Mouse (Mus musculus) heart, postnatal 10 days (tissue): Measurements from ENCODE around the gene Robo4. TPM values are rescaled to one million over a fixed set of nuclear protein-coding genes. Genes with fewer than 3 reads are reported as not detected.

Source experiments
- DNase-seq, 2 experiments: peaks; one replicate each; pipeline ENCODE4 v3.0.0; 2021
- intact Hi-C: fragments of 180-260 bp; cut with DNase I; formaldehyde crosslinking; loops from one replicate; pipeline ENCODE4 v1.15.1; 2025
- total RNA-seq, 2 experiments: library from RNA; stranded (reverse); gene quantifications; 2 replicates each; pipeline ENCODE4 v1.2.3; 2021

The Robo4 gene
- total RNA-seq, 2 experiments from 2014 or later, result 40.9 to 50.6 TPM

DNA sequence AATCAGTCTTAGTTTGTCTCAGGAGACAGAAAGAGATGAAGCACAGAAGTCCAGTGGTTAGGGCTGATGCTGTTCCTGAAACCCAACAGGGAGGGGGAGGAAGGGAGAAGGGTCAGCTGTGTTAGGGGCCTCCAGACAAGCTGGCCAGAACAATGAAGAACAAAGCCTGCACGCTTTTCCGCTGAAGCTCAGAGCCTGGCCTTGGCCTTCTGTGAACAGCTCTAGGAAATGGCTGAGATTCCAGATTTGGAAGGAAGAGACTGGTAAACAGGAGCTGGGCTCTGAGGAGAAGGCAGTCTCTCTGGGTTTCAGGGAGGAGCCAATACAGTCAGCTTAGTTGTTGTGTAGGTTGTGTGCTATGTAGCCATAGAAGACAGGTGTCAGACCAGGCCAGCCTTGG lies 1.1 kb upstream of the Robo4 start:
- intact Hi-C loops, result loop anchor here (5.0 kb wide), 1 partner anchor 53 kb away; the partner anchor contains the start of gene Ccdc15
- DNase-seq, result peak in 1 of 2 experiments; percentile 46

DNA sequence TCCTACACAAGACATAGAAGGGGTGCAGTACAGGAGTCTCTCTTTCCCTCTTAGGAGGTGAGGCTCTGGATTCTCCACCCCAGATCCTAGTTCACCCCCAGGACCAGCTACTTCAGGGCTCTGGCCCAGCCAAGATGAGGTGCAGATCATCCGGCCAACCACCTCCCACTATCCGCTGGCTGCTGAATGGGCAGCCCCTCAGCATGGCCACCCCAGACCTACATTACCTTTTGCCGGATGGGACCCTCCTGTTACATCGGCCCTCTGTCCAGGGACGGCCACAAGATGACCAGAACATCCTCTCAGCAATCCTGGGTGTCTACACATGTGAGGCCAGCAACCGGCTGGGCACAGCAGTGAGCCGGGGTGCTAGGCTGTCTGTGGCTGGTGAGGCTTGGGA lies 804 bp downstream of the Robo4 start:
- intact Hi-C loops, result loop anchor here (2.0 to 5.0 kb wide), 3 partner anchors 18 to 55 kb away; partner anchors contain the start of gene Ccdc15
- no peak for DNase-seq

DNA sequence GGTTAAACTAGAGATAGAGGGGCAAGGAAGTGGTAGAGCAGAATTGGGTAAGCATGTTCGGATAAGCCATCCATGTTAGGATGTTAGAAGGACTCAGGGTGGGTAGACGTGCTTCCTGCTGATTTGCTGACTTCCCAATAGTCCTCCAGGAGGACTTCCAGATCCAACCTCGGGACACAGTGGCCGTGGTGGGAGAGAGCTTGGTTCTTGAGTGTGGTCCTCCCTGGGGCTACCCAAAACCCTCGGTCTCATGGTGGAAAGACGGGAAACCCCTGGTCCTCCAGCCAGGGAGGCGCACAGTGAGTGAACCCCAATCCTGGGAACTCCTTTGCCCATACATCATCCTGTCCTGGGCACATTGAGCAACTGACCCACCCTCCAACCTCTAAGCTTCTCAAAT lies 1.3 kb downstream of the Robo4 start:
- intact Hi-C loops, result loop anchor here (2.0 to 5.0 kb wide), 3 partner anchors 18 to 56 kb away; partner anchors contain the start of gene Ccdc15
- no peak for DNase-seq

DNA sequence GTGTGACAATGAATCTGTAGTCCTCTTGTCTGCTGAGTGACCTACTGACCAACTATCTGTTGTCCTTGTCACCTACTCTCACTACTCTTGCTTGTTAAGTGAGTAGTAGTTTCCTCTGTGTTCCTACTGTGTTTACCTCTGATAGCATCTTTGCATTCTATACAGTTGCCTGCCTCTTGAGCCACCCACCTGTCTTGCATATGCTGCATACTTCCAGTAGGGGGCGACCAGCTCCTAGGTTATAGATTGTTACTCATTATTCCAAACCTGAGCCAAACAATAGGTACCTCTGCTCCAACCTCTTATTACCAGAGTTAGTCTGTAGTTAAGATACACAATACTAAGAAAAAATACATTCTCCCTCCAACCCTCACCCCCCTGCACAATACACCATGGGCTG lies 4.7 kb downstream of the Robo4 start:
- intact Hi-C loops, result loop anchor here (5.0 kb wide), 1 partner anchor 141 kb away; no protein-coding TSS in a partner anchor
- DNase-seq, result peak in 1 of 2 experiments; percentile 45

DNA sequence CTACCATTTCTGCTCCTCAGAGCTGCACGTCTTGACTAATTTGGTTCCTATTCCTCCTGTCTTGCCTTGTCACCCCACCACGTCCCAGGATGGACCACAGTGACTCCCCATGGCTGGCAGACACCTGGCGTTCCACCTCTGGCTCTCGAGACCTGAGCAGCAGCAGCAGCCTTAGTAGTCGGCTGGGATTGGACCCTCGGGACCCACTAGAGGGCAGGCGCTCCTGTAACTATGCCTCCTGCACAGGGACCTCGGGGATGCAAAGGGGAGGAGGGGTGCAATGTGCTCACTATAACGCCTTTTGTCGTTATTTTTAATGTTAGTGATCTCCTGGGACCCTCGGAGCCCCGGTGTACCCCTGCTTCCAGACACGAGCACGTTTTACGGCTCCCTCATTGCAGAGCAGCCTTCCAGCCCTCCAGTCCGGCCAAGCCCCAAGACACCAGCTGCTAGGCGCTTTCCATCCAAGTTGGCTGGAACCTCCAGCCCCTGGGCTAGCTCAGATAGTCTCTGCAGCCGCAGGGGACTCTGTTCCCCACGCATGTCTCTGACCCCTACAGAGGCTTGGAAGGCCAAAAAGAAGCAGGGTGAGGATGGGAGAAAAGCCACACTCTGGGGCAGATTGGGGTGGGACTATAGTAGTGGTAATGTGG lies 6.3 kb downstream of the Robo4 start:
- intact Hi-C loops, result loop anchor here (5.0 kb wide), 1 partner anchor 139 kb away; no protein-coding TSS in a partner anchor
- peak; percentile 58 to 59 for DNase-seq

DNA sequence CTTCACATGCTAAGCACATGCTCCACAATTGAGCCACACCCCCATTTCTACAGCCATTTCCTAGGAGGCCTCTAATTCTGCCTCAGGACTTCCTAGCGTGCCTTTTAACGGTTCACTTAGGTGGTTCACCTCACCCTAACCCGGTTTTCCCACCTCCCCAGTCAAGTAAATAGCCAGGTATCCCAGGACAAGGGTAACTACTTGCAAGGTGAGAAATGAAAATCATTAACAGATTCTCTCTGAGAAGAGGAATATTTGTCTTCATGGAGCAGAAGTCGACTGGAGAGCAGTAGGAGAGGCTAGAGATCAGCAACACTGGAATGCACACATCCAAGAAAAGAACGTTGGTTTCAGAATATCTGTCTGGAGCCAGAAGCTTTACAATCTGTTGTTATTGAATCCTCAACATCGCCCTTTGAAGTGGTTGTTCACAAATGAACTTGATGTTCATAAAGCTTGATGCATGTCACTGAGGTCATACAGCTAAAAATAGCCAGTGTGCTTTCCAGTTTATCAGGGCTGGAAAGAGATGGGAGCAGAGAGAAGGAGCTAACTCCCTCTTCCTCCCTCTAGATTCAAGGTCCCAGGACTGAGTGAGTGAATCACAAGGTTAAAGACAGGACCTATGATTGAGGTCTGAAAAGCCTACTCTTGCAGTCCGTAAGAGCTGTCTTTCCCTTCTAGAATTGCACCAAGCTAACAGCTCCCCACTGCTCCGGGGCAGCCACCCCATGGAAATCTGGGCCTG lies 8.2 kb downstream of the Robo4 start:
- no peak for DNase-seq
- intact Hi-C loops, result loop anchor here (5.0 kb wide), 1 partner anchor 137 kb away; no protein-coding TSS in a partner anchor

DNA sequence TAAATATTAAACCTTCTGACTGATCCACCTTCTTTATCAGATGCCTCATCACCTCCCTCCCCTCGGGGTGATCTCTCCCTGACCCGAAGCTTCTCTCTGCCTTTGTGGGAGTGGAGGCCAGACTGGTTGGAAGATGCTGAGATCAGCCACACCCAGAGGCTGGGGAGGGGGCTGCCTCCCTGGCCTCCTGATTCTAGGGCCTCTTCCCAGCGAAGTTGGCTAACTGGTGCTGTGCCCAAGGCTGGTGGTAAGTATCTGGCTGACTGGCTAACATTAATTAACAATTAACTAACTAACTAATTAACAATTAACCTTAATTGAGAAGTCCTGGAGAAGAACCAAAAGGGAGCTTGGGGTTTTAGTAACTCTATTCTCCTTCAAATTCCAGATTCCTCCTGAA lies 11.3 kb downstream of the Robo4 start:
- DNase-seq, result no peak
- intact Hi-C loops, result no loop called here

DNA sequence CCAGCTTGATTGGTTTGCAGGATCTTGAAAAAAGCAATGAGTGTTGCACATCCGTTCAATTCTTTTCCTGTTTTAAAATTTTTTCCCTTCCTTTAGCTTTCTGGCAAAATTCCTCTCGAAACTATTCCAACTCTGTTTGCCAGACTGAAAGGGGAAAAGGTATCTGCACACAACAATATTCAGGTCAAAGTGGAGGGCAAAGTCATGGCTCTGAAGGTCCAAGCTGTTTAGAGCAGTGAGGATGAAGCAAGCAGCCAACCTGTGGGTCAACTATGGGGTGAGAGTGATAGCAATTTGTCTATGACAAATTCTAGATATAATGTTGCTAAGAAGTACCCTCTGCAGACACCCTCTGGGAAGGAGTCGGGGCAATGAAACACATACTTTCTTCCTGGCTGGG lies 13.0 kb downstream of the Robo4 start:
- DNase-seq, result no peak
- intact Hi-C loops, result loop anchor here (5.0 kb wide), 1 partner anchor 123 kb away; the partner anchor contains the start of gene Vsig2

DNA sequence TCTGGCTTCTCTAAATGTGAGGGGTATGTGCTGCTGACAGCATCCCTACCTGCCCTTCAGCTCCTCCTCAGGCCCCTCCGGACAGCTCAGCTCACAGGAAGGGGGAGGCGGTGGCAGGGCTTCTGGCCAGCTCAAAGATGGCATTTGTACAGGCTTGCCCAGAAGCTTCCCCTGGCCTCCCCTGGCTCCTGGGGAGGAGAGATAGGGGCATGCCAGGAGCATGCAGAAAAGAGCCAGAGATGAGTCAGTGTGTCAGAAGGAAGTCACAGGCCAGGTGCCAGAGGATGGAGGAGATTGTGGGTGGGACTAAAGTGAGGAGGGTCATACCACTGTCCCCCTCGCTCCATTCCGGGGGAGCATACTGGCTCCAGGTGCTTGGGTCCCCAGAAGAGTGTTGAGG lies 17.1 kb downstream of the Robo4 start:
- DNase-seq, result no peak
- intact Hi-C loops, result loop anchor here (5.0 kb wide), 1 partner anchor 119 kb away; the partner anchor contains the start of gene Vsig2

DNA sequence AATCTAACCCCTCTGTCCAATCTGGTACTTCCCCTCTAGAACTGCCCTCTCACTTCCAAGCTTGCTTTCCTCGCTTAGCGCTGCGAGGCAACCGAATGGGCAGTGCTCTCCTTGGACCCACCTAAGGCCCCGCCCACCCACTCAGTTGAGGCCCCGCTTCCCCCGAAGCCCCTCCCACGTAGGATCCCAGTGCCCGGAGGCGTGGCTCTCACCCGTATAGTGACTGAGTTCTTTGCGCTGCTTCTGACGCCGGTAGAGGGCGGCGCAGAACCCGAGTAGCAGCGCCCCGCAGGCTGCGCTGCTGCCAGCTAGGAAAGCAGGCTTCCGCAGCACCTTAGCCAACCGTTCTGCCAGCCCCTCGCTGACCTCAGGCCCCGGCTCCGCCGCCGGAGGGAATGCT lies 19.0 kb downstream of the Robo4 start:
- peak; percentile 84 for DNase-seq
- intact Hi-C loops, result no loop called here

DNA sequence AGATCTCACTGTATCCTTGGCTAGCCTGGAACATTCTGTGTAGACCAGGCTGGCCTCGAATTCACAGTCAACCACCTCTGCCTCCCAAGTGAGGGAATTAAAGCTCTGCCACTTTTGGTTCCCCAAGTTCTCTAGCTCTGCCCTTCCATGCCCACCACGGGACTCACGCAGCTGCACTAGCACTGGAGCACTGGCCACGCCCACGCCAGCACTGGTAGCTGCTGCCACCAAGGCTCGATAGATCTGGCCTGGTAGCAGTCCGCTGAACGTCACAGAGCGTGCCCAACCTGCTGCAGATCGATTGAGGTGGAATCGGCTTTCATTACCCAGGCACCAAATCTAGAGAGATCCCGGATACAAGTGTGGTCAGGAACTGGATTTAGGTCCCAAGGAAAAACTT lies 19.5 kb downstream of the Robo4 start:
- DNase-seq, result no peak
- intact Hi-C loops, result no loop called here

DNA sequence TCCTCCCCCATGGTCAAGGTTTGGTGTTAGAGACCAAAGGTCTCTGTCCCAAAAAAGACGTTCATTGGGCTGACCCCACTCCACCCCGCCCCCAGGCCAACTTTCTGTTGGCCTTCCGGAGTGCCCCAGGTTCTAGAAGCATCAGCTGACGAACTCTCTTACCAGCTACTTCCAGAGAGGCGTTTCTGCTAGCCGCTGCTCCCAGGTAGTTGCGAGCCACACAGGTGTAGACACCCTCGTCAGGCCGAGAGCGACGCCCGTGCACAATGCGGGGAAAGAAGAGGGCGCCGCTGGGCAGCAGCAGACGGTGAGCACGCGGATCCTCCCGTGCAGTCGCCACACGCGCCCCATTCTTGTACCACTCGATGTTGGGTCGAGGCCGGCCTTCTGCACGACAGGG lies 27.6 kb downstream of the Robo4 start:
- intact Hi-C loops, result no loop called here
- no peak for DNase-seq

DNA sequence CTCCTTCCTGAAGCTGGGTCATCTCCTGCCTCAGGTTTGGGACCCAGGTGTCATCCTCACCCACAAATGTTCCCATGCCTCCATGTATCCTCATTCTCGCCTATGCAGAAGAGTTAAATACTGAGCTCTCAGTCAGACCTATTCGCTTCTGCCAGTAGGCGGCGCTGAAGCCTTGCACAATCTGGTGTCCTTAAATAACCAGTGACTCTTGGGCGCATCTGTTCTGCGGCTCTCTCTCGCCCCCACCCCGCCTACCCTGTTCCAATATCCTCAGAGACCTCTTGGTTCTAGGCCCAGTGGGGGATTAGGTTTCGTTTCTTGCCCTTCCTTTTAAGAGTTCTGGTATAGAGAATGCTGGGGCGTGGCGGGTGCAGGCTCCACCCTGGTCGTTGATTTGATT lies 28.9 kb downstream of the Robo4 start:
- peak; percentile 90 to 95 for DNase-seq
- intact Hi-C loops, result loop anchor here (1.0 to 2.0 kb wide), 3 partner anchors 30 to 502 kb away; no protein-coding TSS in a partner anchor

DNA sequence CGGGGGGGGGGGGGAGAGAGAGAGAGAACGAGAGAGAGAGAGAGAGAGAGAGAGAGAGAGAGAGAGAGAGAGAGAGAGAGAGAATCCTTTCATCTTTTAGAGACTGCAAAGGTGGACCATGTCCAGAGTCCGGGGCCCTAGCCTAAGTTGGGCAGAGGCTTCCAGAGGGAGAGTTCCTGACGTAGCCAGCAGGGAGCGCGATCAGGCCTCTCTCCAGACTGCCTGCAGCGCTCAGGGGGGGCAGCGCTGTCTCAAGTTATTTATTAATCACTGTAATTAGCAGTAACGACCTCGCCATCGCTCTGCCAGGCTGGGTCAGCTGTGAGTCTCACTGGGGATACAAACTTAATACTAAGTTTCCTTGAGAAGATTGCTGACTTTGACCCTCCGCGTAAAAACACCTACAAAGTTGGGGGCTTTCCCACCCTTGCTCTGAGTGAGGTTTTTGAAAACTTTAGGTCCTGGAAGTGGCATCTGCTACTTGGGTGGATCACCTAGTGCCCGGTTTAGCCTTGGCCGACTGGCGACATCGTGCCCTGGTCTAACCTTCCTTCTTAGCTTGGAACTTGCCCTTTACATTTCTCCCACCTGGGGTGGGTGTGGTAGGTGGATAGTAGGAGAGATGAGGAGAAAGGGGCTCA lies 30.4 kb downstream of the Robo4 start:
- intact Hi-C loops, result no loop called here
- DNase-seq, result peak; percentile 50 to 72

DNA sequence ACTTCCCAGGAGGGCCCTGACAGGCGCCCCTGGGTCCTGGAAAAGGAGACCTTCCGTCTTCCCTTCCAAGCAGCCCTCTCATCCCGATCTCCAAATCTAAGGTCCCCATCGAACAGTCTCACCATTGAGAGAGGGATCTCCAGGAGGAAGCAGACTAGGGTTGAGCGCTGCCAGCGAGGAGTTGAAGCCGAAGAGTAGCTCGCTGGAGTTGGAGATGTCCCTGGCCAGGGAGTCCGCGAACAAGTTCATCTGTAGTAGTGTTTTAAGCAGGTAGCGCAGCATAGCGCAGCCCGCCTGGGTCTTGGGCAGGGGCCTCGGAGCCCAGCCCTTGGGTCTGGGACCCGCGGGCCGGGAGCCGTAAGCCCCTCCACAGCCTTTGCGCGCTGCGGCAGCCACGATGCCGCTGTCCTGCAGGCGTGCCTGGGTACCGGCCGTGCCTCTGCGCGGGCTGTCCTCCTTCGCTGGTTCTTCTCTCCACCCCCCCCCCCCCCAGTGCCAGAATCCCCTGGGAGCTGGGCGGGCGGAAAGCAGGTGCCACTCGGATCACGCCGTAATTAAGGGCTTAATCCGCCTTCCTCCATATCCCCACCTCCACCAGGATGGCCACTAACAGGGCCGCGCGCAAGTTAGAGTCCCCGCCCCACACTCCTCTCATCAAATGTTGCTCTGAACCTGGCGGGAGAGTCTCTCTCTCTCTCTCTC lies 31.2 kb downstream of the Robo4 start, which contains the start of gene Robo3:
TSS of gene Robo3 (minus strand) at position 527 of the 702 bp plus-strand sequence.
- no peak for DNase-seq
- intact Hi-C loops, result no loop called here

DNA sequence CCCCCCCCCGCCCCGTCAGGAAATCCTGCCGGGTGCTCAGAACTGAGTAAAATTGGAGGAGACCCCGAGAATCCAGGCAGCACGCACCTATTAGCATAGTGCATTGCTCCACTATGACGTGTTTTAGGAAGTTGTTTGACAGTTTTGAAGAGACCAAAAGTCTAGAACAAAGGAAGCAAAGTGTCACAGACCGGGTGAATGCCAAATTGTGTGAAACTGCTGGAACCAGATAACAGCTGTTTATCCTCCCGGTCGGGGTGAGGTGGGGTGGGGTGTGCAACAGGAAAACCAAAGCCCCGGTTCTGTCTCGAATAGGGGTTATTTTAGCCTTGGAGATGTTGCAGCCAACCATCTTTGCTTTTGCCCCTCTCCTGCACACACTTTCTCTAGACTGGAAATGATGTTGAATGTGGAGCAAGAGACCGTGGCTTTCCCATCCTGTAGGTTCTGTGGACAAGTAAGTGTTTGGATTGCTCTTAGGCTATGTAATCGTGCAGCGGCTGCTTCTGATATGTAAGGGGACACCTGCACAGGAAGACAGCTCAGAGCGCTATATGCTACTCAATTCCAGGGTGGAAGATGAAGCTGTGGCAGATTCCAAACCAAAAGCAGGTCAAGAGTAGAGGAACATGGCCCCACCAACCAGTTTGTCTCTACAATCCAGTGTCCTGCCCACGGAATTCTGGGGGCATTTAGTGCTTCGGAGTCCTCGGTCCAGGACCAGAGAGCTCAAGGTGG lies 32.3 kb downstream of the Robo4 start:
- intact Hi-C loops, result loop anchor here (2.0 kb wide), 1 partner anchor 15 kb away; no protein-coding TSS in a partner anchor
- no peak for DNase-seq

DNA sequence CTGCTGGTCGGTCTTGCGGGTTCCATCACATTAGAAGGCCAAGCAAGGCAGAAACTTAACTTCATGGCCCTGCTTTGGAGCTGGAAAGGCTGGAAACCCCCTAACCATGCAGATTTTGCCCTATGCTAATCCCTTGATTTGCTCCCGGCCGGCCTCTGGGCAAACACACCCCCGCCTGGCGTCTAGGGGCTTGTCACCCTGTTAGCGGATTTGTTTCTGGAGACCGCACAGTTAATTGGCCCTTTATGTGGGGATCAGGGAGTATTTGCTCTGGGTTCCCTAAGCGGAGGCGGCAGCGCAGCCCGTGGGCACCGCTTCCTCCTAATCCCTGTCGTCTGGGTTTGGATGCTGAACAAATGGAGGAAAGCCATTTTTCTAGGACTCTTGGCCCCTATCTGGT lies 33.2 kb downstream of the Robo4 start:
- intact Hi-C loops, result loop anchor here (2.0 kb wide), 1 partner anchor 14 kb away; no protein-coding TSS in a partner anchor
- DNase-seq, result no peak

DNA sequence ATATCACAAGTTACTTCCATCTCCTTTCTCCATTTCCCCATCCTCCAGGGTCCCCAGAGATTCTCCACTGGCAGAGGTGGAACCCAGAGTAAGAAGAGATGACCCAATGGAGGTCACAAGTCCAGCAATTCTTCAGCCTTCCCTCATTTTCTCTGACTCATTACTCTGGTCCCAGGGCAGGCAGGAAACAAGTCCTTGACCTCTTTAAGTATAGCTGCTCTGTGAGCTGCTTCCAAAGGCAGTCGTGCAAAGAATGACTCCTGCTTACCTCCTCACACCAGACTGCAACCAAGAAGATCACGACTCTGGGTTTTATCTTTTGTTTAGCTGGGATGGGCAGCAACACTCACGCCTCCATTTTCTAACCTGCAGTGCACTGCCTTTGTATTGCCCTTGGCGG lies 33.9 kb downstream of the Robo4 start:
- no peak for DNase-seq
- intact Hi-C loops, result loop anchor here (2.0 kb wide), 1 partner anchor 13 kb away; no protein-coding TSS in a partner anchor
